Mouse (Mus musculus) heart, postnatal 0 days (tissue): ENCODE measurements at regions not wholly inside any gene's neighbourhood (a gene's known extent, or its start where the extent isn't known, plus 50 kb on each side); places are given as distances from the start of the nearest gene placed in this dataset.

ENCODE experiments used
- ATAC-seq: fragments of 200-750 bp; cut with Nextera tagmentation; 2 replicates; pipeline ENCODE4 v1.8.0; 2017; ENCODE audit warnings: low read depth, moderate number of reproducible peaks, moderate library complexity; ENCODE audit not compliant: insufficient read depth
- DNase-seq: peaks from one replicate; pipeline ENCODE4 v3.0.0-alpha.2; 2016; ENCODE audit warnings: low spot score
- H3K27ac ChIP-seq: fragments of 300-500 bp; sonication (generic); 2 replicates; pipeline ENCODE4 v1.5.1; 2014; ENCODE audit warnings: low read depth, mild to moderate bottlenecking
- H3K27me3 ChIP-seq: fragments of 300-500 bp; sonication (generic); 2 replicates; pipeline ENCODE4 v1.6.1; 2014; ENCODE audit warnings: low read length, mixed read lengths; ENCODE audit not compliant: control insufficient read depth, insufficient read depth
- H3K36me3 ChIP-seq: fragments of 300-500 bp; sonication (generic); replicated peaks from 2 replicates; pipeline ENCODE4 v1.6.1; 2014; ENCODE audit warnings: low read length, mixed read lengths; ENCODE audit not compliant: control insufficient read depth, insufficient read depth
- H3K4me1 ChIP-seq: fragments of 300-500 bp; sonication (generic); 2 replicates; pipeline ENCODE4 v1.6.1; 2014; ENCODE audit warnings: antibody characterized with exemption; ENCODE audit not compliant: control insufficient read depth, insufficient read depth
- H3K4me2 ChIP-seq: fragments of 300-500 bp; sonication (generic); 2 replicates; pipeline ENCODE4 v1.6.1; 2014; ENCODE audit warnings: low read depth, mild to moderate bottlenecking, low read length, moderate library complexity
- H3K4me3 ChIP-seq: fragments of 300-500 bp; sonication (generic); 2 replicates; pipeline ENCODE4 v1.5.1; 2014; ENCODE audit warnings: low read depth, low read length
- H3K9ac ChIP-seq: fragments of 300-500 bp; sonication (generic); replicated peaks from 2 replicates; pipeline ENCODE4 v1.6.1; 2014; ENCODE audit warnings: low read depth, low read length, mixed read lengths
- H3K9me3 ChIP-seq: fragments of 300-500 bp; sonication (generic); replicated peaks from 2 replicates; pipeline ENCODE4 v1.6.1; 2016; ENCODE audit warnings: low read length; ENCODE audit not compliant: control insufficient read depth
- CTCF ChIP-seq: IDR thresholded peaks from 2 replicates; pipeline ENCODE4 v1.5.1; 2016; ENCODE audit warnings: antibody characterized with exemption, control low read depth, low read depth
- EP300 ChIP-seq: IDR thresholded peaks from 2 replicates; pipeline ENCODE4 v1.6.1; 2016; ENCODE audit warnings: antibody characterized with exemption, low read depth
- WGBS: fragments of 180-500 bp; shearing (Covaris S2); extraction: QIAGEN DNeasy Blood & Tissue Kit; methylation state at CpG from one replicate; pipeline ENCODE4 v1.1.7; 2014; 5-methylcytosine and 5-hydroxymethylcytosine counted together

DNA sequence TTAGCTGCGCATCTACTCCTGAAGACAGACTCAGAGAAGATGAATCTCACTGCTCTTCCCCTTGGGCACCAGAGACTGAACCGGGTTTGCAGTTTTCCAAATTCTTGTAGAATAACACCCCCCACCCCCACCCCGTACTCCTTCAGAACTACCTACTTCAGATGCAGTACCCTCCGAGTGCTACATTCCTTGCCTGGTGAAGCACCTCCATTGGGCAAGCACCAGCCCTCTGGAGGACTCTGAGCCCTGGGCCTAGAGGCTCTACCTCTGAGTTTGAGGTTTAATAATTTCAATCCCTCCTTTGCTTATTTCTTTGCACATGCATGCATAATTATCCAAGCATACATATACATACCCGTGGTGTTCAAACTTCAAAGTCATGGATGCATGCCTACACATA is 101.9 kb downstream of the Irx5 start:
- ATAC-seq (no peak), DNase-seq (no peak)
- H3K4me3 ChIP-seq: no peak overlapping the region
- H3K9me3 ChIP-seq: no peaks in the 10 kb centered on the region
- WGBS: 86% methylated on average over 5 of the region's 5 CpGs
- 0 out of 2 replicates have a peak, but pooled peaks cover 6% of the 10 kb centered on the region for H3K4me1 ChIP-seq
- TF ChIP-seq EP300: no peak
- no peak for TF ChIP-seq CTCF
- no peak overlapping the region for H3K4me2 ChIP-seq
- no peak overlapping the region for H3K9ac ChIP-seq
- H3K27ac ChIP-seq: no peak overlapping the region
- peaks cover 57% of the 10 kb centered on the region for H3K27me3 ChIP-seq
- H3K36me3 ChIP-seq: no peaks in the 10 kb centered on the region

DNA sequence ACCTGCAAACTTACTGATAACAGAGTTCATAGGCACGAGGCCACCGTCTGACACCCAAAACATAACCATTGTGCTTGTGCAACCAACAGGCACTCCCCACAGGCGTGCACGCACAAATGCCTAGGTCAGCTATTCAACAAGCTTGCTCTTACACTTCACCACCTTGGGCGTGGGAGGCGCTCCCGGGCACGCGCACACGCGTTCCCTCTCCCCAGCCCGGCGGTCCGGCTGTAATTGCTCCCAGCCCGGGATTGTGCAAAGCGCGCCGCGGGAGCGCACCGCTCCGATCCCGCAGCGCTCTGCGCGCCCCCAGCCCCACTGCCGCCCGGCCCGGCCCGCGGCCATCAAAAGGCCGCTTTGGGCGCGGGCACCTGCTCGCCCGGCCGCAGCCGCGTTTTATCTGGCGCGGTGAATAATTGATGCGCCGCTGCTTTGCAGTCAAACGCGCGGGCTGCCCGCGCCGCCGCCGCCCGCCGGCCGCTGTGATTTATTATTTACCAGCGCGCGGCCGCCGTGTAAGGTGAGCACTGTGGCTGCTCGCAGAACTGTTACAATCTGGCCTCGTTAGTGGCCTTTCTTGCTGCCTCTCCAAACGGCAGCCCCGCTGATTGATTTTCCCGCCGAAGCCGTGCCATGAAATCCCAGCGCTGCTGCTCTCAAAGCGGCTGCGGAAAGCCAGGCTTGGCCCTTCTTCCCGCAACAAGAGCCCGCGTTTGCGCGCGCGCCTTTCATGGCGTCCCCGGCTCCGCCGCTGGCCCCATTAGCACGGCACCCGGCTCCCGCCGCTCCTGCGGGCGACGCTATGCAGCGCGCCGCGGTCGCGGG is 102.9 kb downstream of the Irx5 start:
- no peak for TF ChIP-seq CTCF
- no peak for TF ChIP-seq EP300
- peaks cover 57% of the 10 kb centered on the region for H3K27me3 ChIP-seq
- ATAC-seq (no peak; the same call in 1 of the 2 replicates), DNase-seq (peak; percentile 44)
- H3K4me2 ChIP-seq: peak overlapping the region; percentile 97
- no peak overlapping the region for H3K27ac ChIP-seq
- H3K36me3 ChIP-seq: no peaks in the 10 kb centered on the region
- H3K9ac ChIP-seq: peak overlapping the region; percentile 40; the same call in 1 of the 2 replicates
- WGBS: under 1% methylated on average over 93 of the region's 93 CpGs
- no peaks in the 10 kb centered on the region for H3K9me3 ChIP-seq
- 0 out of 2 replicates have a peak, but pooled peaks cover 6% of the 10 kb centered on the region for H3K4me1 ChIP-seq
- H3K4me3 ChIP-seq: peak overlapping the region; percentile 62

DNA sequence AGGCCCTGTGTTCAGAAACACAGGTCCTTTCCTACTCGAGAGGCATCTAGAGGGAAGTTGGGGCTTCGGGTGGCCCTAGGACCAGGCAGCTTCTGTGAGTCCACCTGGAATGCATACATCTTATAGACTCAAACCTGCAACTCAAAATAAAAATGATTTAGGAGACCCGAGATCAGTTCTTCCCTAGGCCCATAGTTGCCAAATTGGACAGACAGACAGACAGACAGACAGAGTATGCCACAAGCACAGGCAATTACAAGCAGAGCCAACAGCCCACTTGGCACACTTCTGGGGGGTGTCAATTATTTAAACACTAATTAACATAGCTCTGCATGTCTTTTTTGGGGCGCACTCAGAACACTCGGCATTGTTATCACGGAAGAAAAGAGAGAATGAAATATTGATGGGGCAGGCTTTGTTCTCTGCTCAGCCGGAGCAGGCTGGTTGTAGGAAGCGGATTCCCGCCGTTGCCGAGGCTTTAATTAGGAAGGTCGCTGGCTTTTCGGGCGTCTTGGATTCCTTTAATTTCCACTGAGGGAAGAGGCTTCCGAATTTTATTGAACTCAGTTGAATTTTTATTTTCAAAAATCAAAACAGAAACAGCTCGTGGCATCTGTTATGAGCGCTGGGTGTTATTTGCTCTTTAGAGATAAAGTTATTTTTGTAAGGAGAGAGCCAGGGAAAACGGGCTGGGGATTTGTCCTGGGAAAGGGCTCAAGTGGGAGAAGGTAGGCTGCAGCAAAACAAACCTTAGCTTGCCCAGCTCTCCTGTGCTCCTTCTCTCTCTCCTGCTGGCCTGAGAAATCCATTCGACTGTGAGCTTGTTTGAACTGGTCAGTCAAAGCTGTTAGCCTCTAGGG is 111.9 kb downstream of the Irx5 start:
- Histone ChIP-seq H3K4me3 (no peak overlapping the region), H3K27ac (no peak overlapping the region), H3K27me3 (0 out of 2 replicates have a peak, but pooled peaks cover 5% of the 10 kb centered on the region), H3K9me3 (no peaks in the 10 kb centered on the region), H3K4me1 (no peaks in the 10 kb centered on the region), H3K36me3 (no peaks in the 10 kb centered on the region), H3K9ac (no peak overlapping the region), H3K4me2 (no peak overlapping the region)
- no peak for TF ChIP-seq EP300
- TF ChIP-seq CTCF: no peak
- ATAC-seq (no peak), DNase-seq (no peak)
- WGBS: 53% methylated on average over 19 of the region's 19 CpGs

DNA sequence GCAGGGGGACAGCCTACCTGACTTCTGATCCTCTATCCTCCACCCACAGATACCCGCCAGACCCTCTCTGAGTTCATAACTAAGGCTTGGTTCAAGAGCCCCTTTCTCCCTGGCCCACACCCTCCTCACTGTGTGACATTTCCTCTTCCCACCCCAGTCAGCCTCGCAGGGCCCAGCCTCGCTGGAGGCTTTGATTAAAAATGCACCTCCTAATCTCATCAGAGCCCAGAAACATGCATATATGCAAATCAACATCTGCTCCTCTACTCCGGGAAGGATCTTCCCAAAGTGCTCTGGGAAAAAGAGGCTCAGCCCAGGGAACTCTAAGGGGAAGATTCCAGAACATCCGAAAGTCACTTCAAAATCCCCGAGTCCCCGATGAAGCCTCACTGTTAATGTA is 114.8 kb downstream of the Irx5 start:
- Histone ChIP-seq H3K9me3 (no peaks in the 10 kb centered on the region), H3K36me3 (no peaks in the 10 kb centered on the region), H3K4me2 (no peak overlapping the region), H3K4me3 (no peak overlapping the region), H3K27ac (no peak overlapping the region), H3K4me1 (no peaks in the 10 kb centered on the region), H3K27me3 (0 out of 2 replicates have a peak, but pooled peaks cover 5% of the 10 kb centered on the region), H3K9ac (no peak overlapping the region)
- ATAC-seq (no peak), DNase-seq (no peak)
- WGBS: 68% methylated on average over 7 of the region's 7 CpGs
- no peak for TF ChIP-seq CTCF
- TF ChIP-seq EP300: no peak

DNA sequence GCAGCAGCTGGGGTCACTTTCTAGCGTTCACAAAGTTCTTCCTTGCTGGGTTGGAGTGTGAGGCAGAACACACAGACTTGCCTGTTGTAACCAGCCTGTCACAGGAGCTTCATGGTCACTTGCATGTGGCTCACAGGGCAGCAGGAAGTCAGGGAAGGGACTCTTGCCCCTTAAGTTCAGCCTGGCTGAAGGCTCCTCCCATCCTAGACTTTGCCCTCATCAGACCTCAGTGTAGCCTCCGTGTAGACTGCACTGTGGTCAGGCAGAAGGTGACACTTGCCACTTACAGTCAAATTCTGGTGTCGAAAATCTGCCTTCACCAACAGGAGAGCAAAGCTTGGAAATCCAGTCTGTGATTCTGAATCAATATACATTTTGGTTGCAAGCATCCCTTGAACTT is 115.4 kb downstream of the Irx5 start:
- Histone ChIP-seq H3K9ac (no peak overlapping the region), H3K27me3 (0 out of 2 replicates have a peak, but pooled peaks cover 5% of the 10 kb centered on the region), H3K27ac (no peak overlapping the region), H3K9me3 (no peaks in the 10 kb centered on the region), H3K4me2 (no peak overlapping the region), H3K36me3 (no peaks in the 10 kb centered on the region), H3K4me3 (no peak overlapping the region), H3K4me1 (no peaks in the 10 kb centered on the region)
- no peak for TF ChIP-seq CTCF
- TF ChIP-seq EP300: no peak
- 52% methylated on average over 3 of the region's 3 CpGs for WGBS
- ATAC-seq (no peak), DNase-seq (no peak)
